Mouse (Mus musculus) large intestine, adult 2 months (tissue): Measurements from ENCODE around the gene Pnmal1. TPM values are rescaled to one million over a fixed set of nuclear protein-coding genes. Genes with fewer than 3 reads are reported as not detected.
A peak's percentile ranks its signal among the peaks of the same experiment; 100 is the strongest.

Experiments used
- DNase-seq: peaks from one replicate; pipeline ENCODE4 v3.0.0-alpha.2; 2012; ENCODE audit warnings: low read depth, low spot score
- WGBS: fragments of 180-500 bp; shearing (Covaris S2); methylation state at CpG from one replicate; pipeline ENCODE4 v1.1.7; 2018; 5-methylcytosine and 5-hydroxymethylcytosine counted together
- polyA plus RNA-seq: library from polyadenylated mRNA; depleted of rRNA; stranded (reverse); fragments of >200 nt; gene quantifications from 2 replicates; pipeline ENCODE4 v1.2.3, GENCODE M21; 2012

The Pnmal1 gene
- polyA plus RNA-seq, 1 experiment: 0.43 TPM

GRCm38 (mm10) chr7:16923283-16924036, 36.0 kb upstream of the Pnmal1 start:
- DNase-seq: no peak
- WGBS: under 1% methylated on average over 57 of the region's 57 CpGs

- DNase-seq: peak; percentile 92
- WGBS: 1% methylated on average over 64 of the region's 64 CpGs
Observed at GRCm38 (mm10) chr7:16924037-16924834, 35.2 kb upstream of the Pnmal1 start, which contains the start of gene Calm3. Gene Calm3 (minus strand): TSS chr7:16924114.

- no peak for DNase-seq
- WGBS: 30% methylated on average over 2 of the region's 2 CpGs
Observed at GRCm38 (mm10) chr7:16928341-16928740, 31.1 kb upstream of the Pnmal1 start.

GRCm38 (mm10) chr7:16930850-16931249, 28.6 kb upstream of the Pnmal1 start:
- DNase-seq: no peak
- 9% methylated on average over 1 of the region's 1 CpGs for whole genome bisulfite sequencing

- peak; percentile 87 for DNase-seq
- WGBS: 18% methylated on average over 14 of the region's 14 CpGs
Observed at GRCm38 (mm10) chr7:16931968-16932627, 27.4 kb upstream of the Pnmal1 start.

GRCm38 (mm10) chr7:16932704-16933577, 26.5 kb upstream of the Pnmal1 start:
- 34% methylated on average over 14 of the region's 14 CpGs for WGBS
- no peak for DNase-seq

- no peak for DNase-seq
- 47% methylated on average over 4 of the region's 4 CpGs for WGBS
Observed at GRCm38 (mm10) chr7:16937312-16937711, 22.2 kb upstream of the Pnmal1 start.

- DNase-seq: no peak
- 70% methylated on average over 17 of the region's 17 CpGs for WGBS
Observed at GRCm38 (mm10) chr7:16938117-16938791, 21.2 kb upstream of the Pnmal1 start.

- 54% methylated on average over 7 of the region's 7 CpGs for WGBS
- DNase-seq: no peak
Observed at GRCm38 (mm10) chr7:16940292-16940691, 19.2 kb upstream of the Pnmal1 start.

GRCm38 (mm10) chr7:16942861-16943260, 16.6 kb upstream of the Pnmal1 start:
- no peak for DNase-seq
- 53% methylated on average over 4 of the region's 4 CpGs for WGBS

GRCm38 (mm10) chr7:16944061-16944807, 15.2 kb upstream of the Pnmal1 start, which contains the start of gene Pnmal2:
Gene Pnmal2 (plus strand): TSS chr7:16944682.
- no peak for DNase-seq
- 23% methylated on average over 36 of the region's 36 CpGs for WGBS

GRCm38 (mm10) chr7:16944808-16945315, 14.6 kb upstream of the Pnmal1 start:
- DNase-seq: no peak
- WGBS: 11% methylated on average over 22 of the region's 22 CpGs

- DNase-seq: no peak
- WGBS: 44% methylated on average over 17 of the region's 17 CpGs
Observed at GRCm38 (mm10) chr7:16945419-16945818, 14.1 kb upstream of the Pnmal1 start.

GRCm38 (mm10) chr7:16946441-16947348, 12.8 kb upstream of the Pnmal1 start:
- 13% methylated on average over 53 of the region's 53 CpGs for WGBS
- DNase-seq: no peak

GRCm38 (mm10) chr7:16947349-16947895, 12.1 kb upstream of the Pnmal1 start:
- DNase-seq: no peak
- 21% methylated on average over 21 of the region's 22 CpGs for WGBS

- WGBS: 2% methylated on average over 4 of the region's 4 CpGs
- no peak for DNase-seq
Observed at GRCm38 (mm10) chr7:16947959-16948361, 11.5 kb upstream of the Pnmal1 start.
